Mouse (Mus musculus) forebrain, embryonic 12.5 days (tissue): ENCODE data around the gene Gm11077. TPM values are rescaled to one million over a fixed set of nuclear protein-coding genes. Genes with fewer than 3 reads are reported as not detected.

Experiments
- ATAC-seq: fragments of 200-750 bp; cut with Nextera tagmentation; 2 replicates; pipeline ENCODE4 v1.8.0; 2017; ENCODE audit warnings: moderate TSS enrichment; ENCODE audit not compliant: low FRiP score
- H3K27ac ChIP-seq: fragments of 300-500 bp; sonication (generic); 2 replicates; pipeline ENCODE4 v1.5.1; 2016; ENCODE audit warnings: mild to moderate bottlenecking
- H3K27me3 ChIP-seq: fragments of 300-500 bp; sonication (generic); 2 replicates; pipeline ENCODE4 v1.6.1; 2016; ENCODE audit warnings: mild to moderate bottlenecking
- H3K36me3 ChIP-seq: fragments of 300-500 bp; sonication (generic); replicated peaks from 2 replicates; pipeline ENCODE4 v1.6.1; 2016; ENCODE audit warnings: mild to moderate bottlenecking
- H3K4me1 ChIP-seq: fragments of 300-500 bp; sonication (generic); 2 replicates; pipeline ENCODE4 v1.6.1; 2016
- H3K4me2 ChIP-seq: fragments of 300-500 bp; sonication (generic); 2 replicates; pipeline ENCODE4 v1.6.1; 2016; ENCODE audit warnings: mild to moderate bottlenecking, moderate library complexity
- H3K4me3 ChIP-seq: fragments of 300-500 bp; sonication (generic); replicated peaks from 2 replicates; pipeline ENCODE4 v1.5.1; 2016; ENCODE audit warnings: mild to moderate bottlenecking
- H3K9ac ChIP-seq: fragments of 300-500 bp; sonication (generic); 2 replicates; pipeline ENCODE4 v1.6.1; 2016; ENCODE audit warnings: mild to moderate bottlenecking
- H3K9me3 ChIP-seq: fragments of 300-500 bp; sonication (generic); 2 replicates; pipeline ENCODE4 v1.6.1; 2016
- WGBS: fragments of 180-500 bp; shearing (Covaris S2); methylation state at CpG from one replicate; pipeline ENCODE4 v1.1.7; 2016; 5-methylcytosine and 5-hydroxymethylcytosine counted together
- polyA plus RNA-seq: library from polyadenylated mRNA; unstranded; fragments of >200 nt; fragmentation: Nextera tagmentation; extraction: Ambion mirVana; gene quantifications from 2 replicates; pipeline ENCODE4 v1.2.1, GENCODE M21; 2016

Gm11077 gene
- polyA plus RNA-seq, 1 experiment from 2014 or later, result not detected

- Histone ChIP-seq H3K36me3 (no peaks in the 10 kb centered on the region), H3K9ac (no peak overlapping the region), H3K9me3 (no peaks in the 10 kb centered on the region), H3K27ac (no peak overlapping the region), H3K4me3 (no peak overlapping the region), H3K4me1 (no peaks in the 10 kb centered on the region), H3K4me2 (no peak overlapping the region), H3K27me3 (no peaks in the 10 kb centered on the region)
- 85% methylated on average over 4 of the region's 4 CpGs for WGBS
- no peak for ATAC-seq
Observed at GRCm38 (mm10) chr6:140800587-140800986, 71.5 kb downstream of the Gm11077 start.

Other genes starting within 250 kb of the Gm11077 start
- 14.4 and 15.6 TPM in 2 replicates for gene Aebp2, start 106.6 kb upstream of the Gm11077 start, polyA plus RNA-seq